Mouse (Mus musculus) liver, embryonic 12.5 days (tissue): ENCODE results near the gene Trappc3. TPM values are rescaled to one million over a fixed set of nuclear protein-coding genes. Genes with fewer than 3 reads are reported as not detected.
"Not testable (repeated sequence)": the region's sequence is repeated elsewhere in the genome, so short reads cannot be mapped to it uniquely, and the experiment has no call there.

Source experiments
- ATAC-seq: fragments of 200-750 bp; cut with Nextera tagmentation; 2 replicates; pipeline ENCODE4 v1.8.0; 2017; ENCODE audit warnings: moderate number of reproducible peaks, mild to moderate bottlenecking, moderate library complexity
- H3K27ac ChIP-seq: fragments of 300-500 bp; sonication (generic); 2 replicates; pipeline ENCODE4 v1.5.1; 2016; ENCODE audit warnings: mild to moderate bottlenecking
- H3K27me3 ChIP-seq: fragments of 300-500 bp; sonication (generic); replicated peaks from 2 replicates; pipeline ENCODE4 v1.6.1; 2016; ENCODE audit warnings: mild to moderate bottlenecking, moderate library complexity
- H3K36me3 ChIP-seq: fragments of 300-500 bp; sonication (generic); 2 replicates; pipeline ENCODE4 v1.6.1; 2016; ENCODE audit warnings: mild to moderate bottlenecking, moderate library complexity
- H3K4me1 ChIP-seq: fragments of 300-500 bp; sonication (generic); 2 replicates; pipeline ENCODE4 v1.6.1; 2016
- H3K4me2 ChIP-seq: fragments of 300-500 bp; sonication (generic); 2 replicates; pipeline ENCODE4 v1.6.1; 2016; ENCODE audit warnings: mild to moderate bottlenecking, moderate library complexity
- H3K4me3 ChIP-seq: fragments of 300-500 bp; sonication (generic); 2 replicates; pipeline ENCODE4 v1.5.1; 2016; ENCODE audit warnings: mild to moderate bottlenecking, moderate library complexity
- H3K9ac ChIP-seq: fragments of 300-500 bp; sonication (generic); 2 replicates; pipeline ENCODE4 v1.6.1; 2016; ENCODE audit warnings: mild to moderate bottlenecking, moderate library complexity
- H3K9me3 ChIP-seq: fragments of 300-500 bp; sonication (generic); replicated peaks from 2 replicates; pipeline ENCODE4 v1.6.1; 2016; ENCODE audit warnings: mild to moderate bottlenecking, moderate library complexity
- WGBS: fragments of 180-500 bp; shearing (Covaris S2); methylation state at CpG from one replicate; pipeline ENCODE4 v1.1.7; 2016; ENCODE audit not compliant: insufficient replicate concordance; 5-methylcytosine and 5-hydroxymethylcytosine counted together
- polyA plus RNA-seq: library from polyadenylated mRNA; unstranded; fragments of >200 nt; fragmentation: Nextera tagmentation; extraction: Ambion mirVana; gene quantifications from 2 replicates; pipeline ENCODE4 v1.2.1, GENCODE M21; 2016

Gene Trappc3
- 43.7 and 44.0 TPM in 2 replicates for polyA plus RNA-seq

DNA sequence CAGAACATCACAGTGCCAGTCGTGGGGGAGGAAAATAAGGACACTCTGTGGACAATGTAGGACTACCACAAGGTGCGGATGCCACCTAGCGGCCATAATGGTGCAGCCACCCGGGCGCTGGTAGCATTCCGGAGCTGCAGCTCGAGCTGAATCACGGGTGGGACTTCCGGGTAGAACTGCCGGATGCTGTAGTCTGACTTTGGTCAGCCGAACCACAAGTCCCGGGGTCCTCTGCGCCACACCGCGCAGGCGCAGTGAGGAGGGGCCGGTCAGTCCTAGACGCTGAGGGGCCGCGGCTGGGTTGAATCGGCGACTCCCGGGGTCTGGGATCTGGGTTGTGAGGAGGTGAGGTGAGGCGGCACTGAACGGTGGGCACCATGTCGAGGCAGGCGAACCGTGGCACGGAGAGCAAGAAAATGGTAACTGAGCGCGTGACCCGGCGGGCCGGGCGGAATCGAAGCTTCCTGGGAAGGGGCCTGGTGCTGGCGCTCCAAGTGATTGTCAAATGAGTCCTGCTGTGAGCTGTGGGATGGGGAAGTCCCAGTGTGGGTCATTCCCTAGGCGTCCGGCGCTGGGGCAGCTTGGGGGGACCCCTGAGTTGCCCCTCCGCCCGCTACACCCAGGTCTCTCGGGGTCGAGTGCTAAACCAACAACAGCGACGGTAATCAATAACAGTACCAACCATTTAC is at the start of gene Trappc3:
Gene Trappc3, plus strand, starts transcription at position 207 of the 689 bp plus-strand sequence.
- H3K4me1 ChIP-seq = peaks cover 54% of the 10 kb centered on the region
- WGBS = under 1% methylated on average over 46 of the region's 46 CpGs

GRCm38 (mm10) chr4:126217771-126218170 is 44.4 kb upstream of the Trappc3 start:
- Histone ChIP-seq H3K4me1 (no peaks in the 10 kb centered on the region), H3K9me3 (no peaks in the 10 kb centered on the region), H3K9ac (no peak overlapping the region), H3K36me3 (no peaks in the 10 kb centered on the region), H3K4me3 (no peak overlapping the region), H3K4me2 (no peak overlapping the region), H3K27me3 (no peaks in the 10 kb centered on the region), H3K27ac (no peak overlapping the region)
- no peak for ATAC-seq
- 69% methylated on average over 6 of the region's 6 CpGs for WGBS

More for the DNA sequence above, at the start of gene Trappc3:
- Histone ChIP-seq H3K9me3 (no peaks in the 10 kb centered on the region), H3K9ac (peak within 1 kb of the TSS; percentile 89), H3K4me2 (peak within 1 kb of the TSS; percentile 88), H3K4me3 (peak within 1 kb of the TSS; percentile 79), H3K36me3 (0 out of 2 replicates have a peak, but pooled peaks cover 3% of the 10 kb centered on the region), H3K27ac (peak within 1 kb of the TSS; percentile 82), H3K27me3 (peaks cover 25% of the 10 kb centered on the region)
- ATAC-seq = peak; percentile 88

DNA sequence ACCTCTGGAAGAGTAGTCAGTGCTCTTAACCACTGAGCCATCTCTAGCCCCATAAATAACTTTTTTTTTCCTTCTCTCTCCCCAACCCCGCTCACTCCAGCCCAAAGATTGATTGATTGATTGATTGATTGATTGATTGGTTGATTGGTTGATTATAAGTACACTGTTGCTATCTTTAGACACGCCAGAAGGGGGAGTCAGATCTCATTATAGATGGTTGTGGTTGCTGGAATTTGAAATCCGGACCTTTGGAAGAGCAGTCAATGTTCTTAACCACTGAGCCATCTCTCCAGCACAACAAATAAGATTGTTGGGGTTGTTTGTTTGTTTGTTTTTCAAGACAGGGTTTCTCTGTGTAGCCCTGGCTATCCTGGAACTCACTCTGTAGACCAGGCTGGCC is 42.6 kb upstream of the Trappc3 start:
- ATAC-seq, H3K4me1 ChIP-seq, H3K27me3 ChIP-seq, H3K4me3 ChIP-seq, H3K9me3 ChIP-seq, H3K4me2 ChIP-seq, H3K27ac ChIP-seq, H3K36me3 ChIP-seq, H3K9ac ChIP-seq: not testable (repeated sequence)
- 60% methylated on average over 3 of the region's 3 CpGs for WGBS

DNA sequence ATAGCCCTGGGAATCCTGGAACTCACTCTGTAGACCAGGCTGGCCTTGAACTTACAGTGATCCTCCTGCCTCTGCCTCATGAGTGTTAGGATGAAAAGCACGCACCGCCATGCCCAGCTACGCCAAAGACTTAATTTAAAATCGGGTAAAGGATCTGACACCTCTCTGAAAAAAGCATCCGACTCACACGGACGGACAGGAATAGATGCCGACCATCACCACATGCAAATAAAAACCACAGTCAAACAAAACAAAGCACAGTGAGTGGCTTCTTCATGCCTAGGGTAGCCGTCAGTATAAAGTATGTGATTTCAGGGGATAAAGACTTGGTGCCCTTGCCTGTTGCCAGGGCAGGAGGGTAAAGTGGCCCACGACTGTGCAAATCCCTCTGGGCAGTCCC is 42.1 kb upstream of the Trappc3 start:
- no peak for ATAC-seq
- Histone ChIP-seq H3K27ac (no peak overlapping the region), H3K27me3 (no peaks in the 10 kb centered on the region), H3K4me3 (no peak overlapping the region), H3K9me3 (no peaks in the 10 kb centered on the region), H3K36me3 (no peaks in the 10 kb centered on the region), H3K4me1 (no peaks in the 10 kb centered on the region), H3K9ac (no peak overlapping the region), H3K4me2 (no peak overlapping the region)
- 76% methylated on average over 10 of the region's 10 CpGs for WGBS

DNA sequence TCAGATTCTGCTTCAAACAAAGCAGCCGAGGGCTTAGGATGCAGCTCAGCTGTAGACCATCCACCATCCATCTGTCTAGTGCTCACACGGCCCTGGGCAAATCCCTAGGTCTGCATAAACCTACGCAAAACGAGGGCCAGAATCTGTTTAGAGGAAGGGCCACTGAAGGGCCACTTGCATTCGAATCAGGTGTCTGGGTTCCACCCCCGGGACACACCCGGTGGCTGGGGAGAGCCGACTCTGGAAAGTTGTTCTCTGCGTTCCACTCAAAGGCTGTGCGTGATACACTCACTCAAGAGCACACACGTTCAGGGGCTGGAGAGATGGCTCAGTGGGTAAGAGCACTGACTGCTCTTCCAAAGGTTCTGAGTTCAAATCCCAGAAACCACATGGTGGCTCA is 39.5 kb upstream of the Trappc3 start:
- Histone ChIP-seq H3K4me2 (no peak overlapping the region), H3K9ac (no peak overlapping the region), H3K36me3 (no peaks in the 10 kb centered on the region), H3K27me3 (peaks cover 5% of the 10 kb centered on the region; the same call in 1 of the 2 replicates), H3K9me3 (no peaks in the 10 kb centered on the region), H3K4me1 (no peaks in the 10 kb centered on the region), H3K27ac (no peak overlapping the region), H3K4me3 (no peak overlapping the region)
- 67% methylated on average over 11 of the region's 11 CpGs for WGBS
- ATAC-seq = no peak

DNA sequence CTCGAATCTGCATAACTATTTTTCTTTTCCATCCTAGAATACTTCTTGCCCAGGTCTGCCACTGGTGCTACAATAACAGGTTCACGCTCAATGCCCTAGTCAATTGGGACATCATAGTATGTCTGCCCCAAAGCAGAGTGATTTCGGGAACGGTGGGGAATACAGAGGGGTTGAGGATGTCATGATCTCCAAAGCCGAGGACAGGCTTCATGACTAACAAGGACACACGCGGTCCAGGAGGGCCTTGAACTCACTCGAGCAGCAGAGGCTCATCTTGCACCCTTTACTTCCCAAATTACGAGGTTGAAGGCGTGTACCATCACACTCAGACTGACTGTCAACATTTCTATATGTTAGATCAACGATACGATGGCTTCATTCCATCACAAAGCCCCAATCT is 35.5 kb upstream of the Trappc3 start:
- no peak for ATAC-seq
- Histone ChIP-seq H3K9me3 (no peaks in the 10 kb centered on the region), H3K4me2 (no peak overlapping the region), H3K27me3 (peaks cover 15% of the 10 kb centered on the region; the same call in 1 of the 2 replicates), H3K4me3 (no peak overlapping the region), H3K36me3 (peaks cover 10% of the 10 kb centered on the region), H3K9ac (no peak overlapping the region), H3K4me1 (no peaks in the 10 kb centered on the region), H3K27ac (no peak overlapping the region)
- 43% methylated on average over 12 of the region's 12 CpGs for WGBS

DNA sequence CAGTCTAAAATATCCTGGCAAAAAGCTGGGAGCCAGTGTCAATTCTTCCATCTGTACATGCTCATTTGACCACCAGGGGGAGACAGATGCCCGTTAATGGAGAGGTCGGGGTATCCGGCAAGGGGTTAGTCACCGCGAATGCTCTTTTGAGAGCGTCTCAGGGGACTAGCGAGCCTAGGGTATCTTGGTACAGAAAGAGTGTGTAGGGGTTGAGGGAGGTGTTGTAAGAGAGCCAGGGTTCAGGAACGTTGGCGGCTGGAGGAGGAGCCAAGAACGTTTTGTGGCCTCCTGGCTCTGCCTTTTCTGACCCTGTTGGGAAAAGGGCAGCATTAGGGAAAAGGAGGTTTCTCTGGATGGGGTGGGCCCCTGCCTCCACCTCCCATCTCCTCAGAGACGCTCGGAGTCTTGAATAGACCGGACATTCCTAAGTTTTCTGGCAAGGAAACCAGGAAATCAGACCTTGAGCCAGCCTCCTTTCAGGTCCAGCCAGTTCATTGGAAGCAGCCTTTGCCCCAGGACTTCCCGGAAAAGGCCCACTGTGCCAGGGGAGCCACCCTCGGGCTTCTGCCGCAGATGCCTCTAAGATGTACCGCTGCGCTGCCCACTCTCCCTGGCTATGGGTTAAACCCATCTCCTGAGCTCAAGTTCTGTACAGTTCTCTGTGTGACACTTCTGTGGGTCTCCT is 34.9 kb upstream of the Trappc3 start:
- 6% methylated on average over 18 of the region's 18 CpGs for WGBS
- Histone ChIP-seq H3K27me3 (peaks cover 15% of the 10 kb centered on the region; the same call in 1 of the 2 replicates), H3K4me3 (peak overlapping the region; percentile 8; the same call in 1 of the 2 replicates), H3K36me3 (peaks cover 16% of the 10 kb centered on the region), H3K9ac (peak overlapping the region; percentile 17; the same call in 1 of the 2 replicates), H3K4me2 (peak overlapping the region; percentile 49), H3K27ac (no peak overlapping the region), H3K9me3 (no peaks in the 10 kb centered on the region), H3K4me1 (no peaks in the 10 kb centered on the region)
- peak; percentile 70 for ATAC-seq

- no peak overlapping the region for H3K9ac ChIP-seq
- H3K4me3 ChIP-seq = no peak overlapping the region
- H3K4me1 ChIP-seq = no peaks in the 10 kb centered on the region
- no peak for ATAC-seq
- no peak overlapping the region for H3K27ac ChIP-seq
- H3K27me3 ChIP-seq = peaks cover 15% of the 10 kb centered on the region; the same call in 1 of the 2 replicates
- no peak overlapping the region for H3K4me2 ChIP-seq
- no peaks in the 10 kb centered on the region for H3K9me3 ChIP-seq
- WGBS = 41% methylated on average over 5 of the region's 5 CpGs
- peaks cover 25% of the 10 kb centered on the region for H3K36me3 ChIP-seq
Observed at GRCm38 (mm10) chr4:126228144-126228543, 34.0 kb upstream of the Trappc3 start.

- no peaks in the 10 kb centered on the region for H3K9me3 ChIP-seq
- no peak overlapping the region for H3K9ac ChIP-seq
- H3K4me2 ChIP-seq = no peak overlapping the region
- peaks cover 6% of the 10 kb centered on the region for H3K4me1 ChIP-seq
- H3K27me3 ChIP-seq = peaks cover 15% of the 10 kb centered on the region; the same call in 1 of the 2 replicates
- H3K27ac ChIP-seq = no peak overlapping the region
- 67% methylated on average over 7 of the region's 7 CpGs for WGBS
- peaks cover 43% of the 10 kb centered on the region for H3K36me3 ChIP-seq
- no peak for ATAC-seq
- no peak overlapping the region for H3K4me3 ChIP-seq
Observed at GRCm38 (mm10) chr4:126229900-126230299, 32.2 kb upstream of the Trappc3 start.

DNA sequence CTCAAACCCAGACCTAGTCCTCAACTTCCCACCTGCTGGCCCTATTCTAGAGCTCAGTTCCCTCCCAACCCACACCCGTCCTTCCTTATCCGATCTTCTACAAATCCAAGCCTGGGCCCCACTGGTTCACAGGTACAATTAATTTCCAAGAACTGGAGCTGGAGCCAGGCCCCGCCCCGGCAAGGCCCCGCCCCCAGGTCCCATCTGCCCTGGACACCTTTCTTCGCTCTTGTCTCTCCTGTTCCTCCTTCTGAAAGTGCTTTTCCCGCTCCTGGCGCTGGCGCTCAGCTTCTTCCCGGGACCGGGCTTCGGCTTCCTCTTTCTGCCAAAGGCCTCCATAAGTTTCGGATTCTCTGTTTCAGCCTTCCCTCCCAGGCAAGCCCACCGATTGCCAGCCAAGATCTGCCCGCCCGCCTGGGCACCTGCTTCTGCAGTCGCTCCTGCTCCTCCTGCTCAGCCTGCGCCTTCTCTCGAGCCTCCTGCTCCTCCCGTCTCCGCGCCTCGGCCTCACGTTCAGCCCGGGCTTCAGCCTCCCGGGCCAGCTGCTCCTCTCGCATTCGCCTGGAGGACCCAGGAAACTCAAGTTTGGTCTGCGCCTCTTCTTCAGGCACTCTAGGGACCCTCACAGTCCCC is 28.3 kb upstream of the Trappc3 start:
- Histone ChIP-seq H3K4me1 (peaks cover 6% of the 10 kb centered on the region), H3K9me3 (no peaks in the 10 kb centered on the region), H3K27me3 (no peaks in the 10 kb centered on the region), H3K27ac (no peak overlapping the region), H3K9ac (no peak overlapping the region), H3K4me2 (no peak overlapping the region), H3K36me3 (peaks cover 80% of the 10 kb centered on the region), H3K4me3 (no peak overlapping the region)
- 88% methylated on average over 29 of the region's 29 CpGs for WGBS
- no peak for ATAC-seq

DNA sequence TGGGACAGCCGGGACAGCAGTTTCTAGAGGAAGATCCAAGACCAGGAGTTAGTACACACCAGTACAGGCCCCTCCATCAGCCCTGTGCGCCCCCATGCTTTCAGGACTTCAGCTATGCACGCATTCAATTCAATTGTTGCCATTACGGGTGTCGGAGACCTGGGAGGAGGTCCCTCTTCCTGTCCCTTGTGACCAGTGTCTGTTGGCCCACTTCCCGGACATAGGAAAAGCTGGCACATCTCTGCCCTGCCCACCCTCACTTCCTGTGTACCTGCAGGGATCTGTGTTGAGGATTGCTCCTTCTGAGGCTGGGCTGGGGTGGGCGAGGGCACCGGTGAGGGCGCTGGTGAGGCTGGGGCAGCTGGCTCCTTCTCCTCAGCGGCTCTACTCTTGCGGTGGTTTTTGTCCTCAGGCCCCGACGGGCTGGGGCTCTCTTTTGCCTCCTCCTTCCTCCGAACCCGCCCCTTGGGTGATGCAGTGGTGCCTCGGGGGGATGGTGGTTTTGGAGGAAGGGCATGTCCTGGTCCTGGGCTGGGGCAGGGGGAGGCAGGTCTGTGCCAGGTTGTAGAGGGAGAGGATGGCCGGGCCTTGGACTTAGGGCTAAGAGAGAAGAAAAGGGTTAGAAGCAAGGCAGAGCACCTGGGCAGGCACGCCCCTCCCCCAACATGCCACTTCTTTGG is 27.5 kb upstream of the Trappc3 start:
- no peak overlapping the region for H3K27ac ChIP-seq
- H3K36me3 ChIP-seq = peaks cover 87% of the 10 kb centered on the region
- 76% methylated on average over 18 of the region's 18 CpGs for WGBS
- no peaks in the 10 kb centered on the region for H3K27me3 ChIP-seq
- H3K9me3 ChIP-seq = no peaks in the 10 kb centered on the region
- no peak overlapping the region for H3K4me3 ChIP-seq
- no peak overlapping the region for H3K4me2 ChIP-seq
- peaks cover 6% of the 10 kb centered on the region for H3K4me1 ChIP-seq
- no peak for ATAC-seq
- H3K9ac ChIP-seq = no peak overlapping the region
